Mouse (Mus musculus) lung, postnatal 14 days (tissue): ENCODE data around the gene Epb41l4b.

Experiments used
- DNase-seq: peaks from one replicate; pipeline ENCODE4 v3.0.0; 2021

The Epb41l4b gene

DNA sequence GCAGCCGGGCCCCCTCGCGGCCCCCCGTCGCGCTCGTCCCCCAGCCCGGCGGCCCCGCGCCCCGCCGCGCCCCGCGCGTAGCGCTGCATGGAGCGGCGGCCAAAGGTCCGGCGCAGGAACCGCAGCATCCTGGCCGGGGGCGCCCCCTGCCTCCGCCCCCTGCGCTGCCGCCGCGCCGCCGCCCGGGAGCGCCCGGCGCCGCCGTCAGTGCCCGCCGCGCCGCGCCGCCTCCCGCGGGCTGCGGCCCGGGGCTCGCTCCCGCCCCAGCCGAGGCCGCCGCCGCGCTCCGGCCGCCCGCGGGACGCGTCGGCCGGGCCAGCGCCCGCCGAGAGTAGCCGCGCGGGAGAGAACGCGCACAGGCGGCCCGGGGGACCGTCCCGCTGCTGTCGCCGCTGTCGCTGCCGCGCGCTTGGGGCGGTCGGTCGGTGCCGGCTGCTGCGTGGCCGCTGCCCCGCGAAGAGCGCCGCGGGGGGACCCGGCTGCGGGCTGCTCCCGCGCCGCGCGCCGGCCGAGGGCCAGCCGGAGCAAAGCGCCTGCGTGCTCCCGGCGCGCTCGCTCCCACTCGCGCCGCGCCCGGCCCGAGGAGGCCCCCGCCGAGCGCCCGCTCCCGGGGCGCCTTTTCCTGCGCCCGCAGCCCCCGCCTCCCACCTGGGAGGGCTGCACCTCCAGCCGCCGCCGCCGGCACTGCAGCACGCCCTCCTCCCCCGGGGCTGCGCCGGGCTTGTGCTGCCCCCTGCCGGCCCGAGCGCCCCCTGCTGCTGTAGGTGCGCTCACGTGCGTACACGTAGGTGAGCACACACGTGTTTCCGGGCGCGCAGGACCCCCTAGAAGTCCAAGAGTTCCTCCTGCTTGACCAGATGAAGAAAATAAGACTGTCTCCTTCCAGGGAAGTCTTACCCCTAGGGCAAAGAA, at the start of gene Epb41l4b:
Gene Epb41l4b (minus strand): TSS at position 412 of the 912 bp plus-strand sequence.
- DNase-seq: peak; percentile 84

DNA sequence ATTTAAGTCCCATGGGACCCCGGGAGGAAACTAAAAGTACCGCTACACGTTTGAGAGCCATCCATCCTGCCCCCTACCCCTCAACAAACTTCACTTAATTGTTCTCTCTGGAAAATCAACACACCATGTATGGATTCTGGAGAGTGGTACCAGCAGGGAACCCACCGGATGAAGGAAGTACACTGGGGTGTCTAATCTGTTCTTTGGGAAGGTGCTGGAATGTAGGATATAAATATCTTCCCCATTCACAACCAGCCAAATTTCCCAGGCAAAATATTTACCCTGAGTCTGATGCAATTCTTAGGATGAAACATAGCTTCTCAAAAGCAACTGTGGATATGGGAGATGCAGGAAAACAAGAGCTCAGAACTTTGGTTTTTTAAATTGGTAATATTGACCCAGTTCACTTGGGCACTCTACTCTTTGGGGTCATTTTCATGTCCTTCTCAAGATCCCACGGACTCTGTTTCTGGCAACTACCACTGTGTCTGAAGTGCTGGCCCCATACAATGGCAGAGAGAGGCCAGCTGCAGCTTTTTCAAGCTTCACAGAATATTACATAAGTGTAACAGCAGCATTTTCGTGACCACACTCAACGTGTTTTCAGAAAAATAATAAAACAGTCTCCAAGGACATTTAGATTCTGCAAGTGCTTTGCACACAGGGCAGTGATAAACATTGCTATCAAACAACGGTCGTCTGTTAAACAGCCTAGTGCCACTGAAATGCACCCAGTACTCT, 48.5 kb upstream of the Epb41l4b start:
- DNase-seq: peak; percentile 14

DNA sequence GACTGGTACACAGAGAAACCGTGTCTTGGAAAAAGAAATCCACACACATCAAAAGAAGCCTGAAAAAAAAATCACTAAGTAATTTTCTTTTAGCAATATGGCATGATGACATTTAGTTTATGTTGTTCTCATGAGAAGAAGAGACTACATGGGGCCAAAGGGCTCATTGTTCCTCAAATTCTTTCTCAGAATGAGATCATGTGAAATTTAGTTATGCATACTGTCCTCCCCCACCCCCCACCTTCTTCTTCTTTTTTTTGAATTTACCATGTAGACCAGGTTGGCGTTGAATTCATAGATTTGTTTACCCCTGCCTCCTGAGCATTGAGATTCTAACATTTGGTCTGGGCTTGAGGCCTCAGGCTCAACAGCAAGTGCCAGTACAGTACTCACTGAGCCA, 46.6 kb upstream of the Epb41l4b start:
- DNase-seq: no peak

DNA sequence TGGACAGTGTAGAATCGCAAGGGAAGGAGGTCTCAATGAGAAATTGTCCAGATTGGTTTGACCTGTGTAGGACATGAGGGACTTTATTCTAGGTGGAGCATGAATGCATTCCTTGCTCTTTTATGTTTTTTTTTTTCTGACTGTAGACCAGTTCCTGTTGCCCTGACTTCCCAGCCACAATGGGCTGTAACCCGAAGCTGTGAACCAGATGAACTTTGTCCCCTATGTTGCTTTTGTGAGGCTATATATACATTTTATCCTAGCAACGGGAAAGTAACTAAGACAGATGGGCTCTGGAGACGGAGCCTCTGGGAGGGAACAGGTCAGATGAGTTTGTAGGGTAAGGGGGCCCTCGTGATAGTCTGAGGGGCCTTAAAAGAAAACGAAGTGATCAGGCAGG, 42.8 kb upstream of the Epb41l4b start:
- no peak for DNase-seq

DNA sequence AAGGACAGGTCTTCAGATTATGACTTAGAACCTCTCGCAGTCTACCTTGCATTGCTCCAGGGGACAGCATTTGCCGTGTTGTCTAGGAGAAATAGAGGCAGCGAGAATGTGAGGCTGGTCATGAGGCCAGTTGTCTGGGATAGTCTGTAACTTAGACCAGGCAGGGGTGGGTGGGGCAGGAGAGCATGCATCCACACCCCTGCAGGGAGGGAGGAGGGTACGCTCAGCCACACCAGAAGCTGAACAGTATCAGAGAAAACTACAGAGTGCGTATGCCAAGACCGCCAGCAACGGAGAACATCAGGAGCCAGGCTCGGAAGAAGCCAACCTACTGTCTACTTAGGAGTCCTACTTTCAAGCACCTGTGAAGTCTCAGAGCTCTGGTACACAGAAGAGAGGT, 42.2 kb upstream of the Epb41l4b start:
- no peak for DNase-seq

DNA sequence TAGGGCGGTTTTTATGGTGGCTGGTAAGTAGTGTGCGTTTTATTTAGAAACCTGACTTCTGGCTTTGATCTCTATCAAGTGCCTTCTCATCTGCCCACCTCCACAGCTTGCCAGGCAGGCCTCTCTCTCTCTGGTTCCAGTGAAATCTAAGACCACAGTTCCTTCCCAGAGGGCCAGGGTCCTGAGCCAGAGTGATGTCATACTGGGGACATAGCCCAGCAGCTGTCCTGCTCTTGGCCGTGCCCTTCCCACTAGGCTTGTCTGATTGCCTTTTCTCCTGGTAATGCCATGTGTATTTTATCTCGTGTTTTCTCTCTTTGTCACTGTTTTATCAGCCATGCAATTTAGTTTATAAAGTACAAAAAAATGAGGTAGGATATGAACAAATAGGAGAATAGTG, 40.3 kb upstream of the Epb41l4b start:
- no peak for DNase-seq

DNA sequence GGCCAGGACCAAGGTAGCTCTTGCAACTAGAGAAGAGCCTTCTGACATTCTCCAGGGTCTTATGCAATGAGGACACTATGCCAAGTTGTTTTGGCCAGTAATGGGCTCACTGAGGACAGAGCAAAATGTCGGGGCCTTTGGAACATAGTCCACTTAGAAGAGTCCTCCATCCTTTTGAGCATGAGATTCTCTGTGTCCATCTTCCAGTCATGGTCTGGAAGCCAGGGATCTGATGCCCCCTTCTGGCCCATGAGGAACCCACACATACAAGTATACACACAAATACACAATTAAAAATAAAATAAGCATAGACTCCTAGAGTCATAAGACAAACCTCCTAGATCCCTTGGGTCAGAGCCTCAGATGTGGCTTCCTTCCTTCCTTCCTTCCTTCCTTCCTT, 38.3 kb upstream of the Epb41l4b start:
- peak; percentile 37 for DNase-seq

DNA sequence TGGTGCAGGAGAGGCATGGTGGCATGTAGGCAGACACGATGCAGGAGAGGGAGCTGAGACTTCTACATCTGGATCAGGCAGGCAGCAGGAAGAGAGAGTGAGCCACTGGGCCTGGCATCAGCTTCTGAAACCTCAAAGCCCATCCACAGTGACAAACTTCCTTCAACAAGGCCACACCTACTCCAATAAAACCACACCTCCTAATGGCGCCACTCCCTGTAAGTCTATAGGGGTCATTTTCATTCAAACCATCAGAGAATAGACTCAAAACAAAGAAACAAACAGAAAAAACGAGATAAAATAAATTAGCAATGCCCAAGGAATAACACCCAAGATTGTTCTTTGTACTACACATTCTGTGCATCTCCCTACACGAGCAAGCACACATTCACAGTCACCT, 35.6 kb upstream of the Epb41l4b start:
- no peak for DNase-seq

DNA sequence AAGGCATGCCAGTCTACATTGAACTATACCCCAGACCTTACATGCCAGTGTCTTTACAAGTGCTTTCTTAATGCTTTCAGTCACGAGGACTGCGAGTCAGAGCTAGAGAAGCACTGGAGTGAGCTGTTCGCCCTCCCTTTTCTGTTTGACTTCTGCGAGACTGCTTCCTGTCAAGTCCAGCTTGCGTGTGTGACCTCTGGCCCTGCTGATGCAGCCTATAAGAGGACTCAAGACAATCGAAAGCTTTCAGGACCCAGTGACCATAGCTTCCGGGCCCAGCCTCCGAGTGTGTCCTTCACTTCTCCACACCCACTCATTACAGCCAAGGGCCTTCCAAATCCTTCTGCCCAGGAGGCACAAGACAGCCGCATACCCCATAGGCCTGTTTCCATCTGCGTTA, 32.1 kb upstream of the Epb41l4b start:
- no peak for DNase-seq

DNA sequence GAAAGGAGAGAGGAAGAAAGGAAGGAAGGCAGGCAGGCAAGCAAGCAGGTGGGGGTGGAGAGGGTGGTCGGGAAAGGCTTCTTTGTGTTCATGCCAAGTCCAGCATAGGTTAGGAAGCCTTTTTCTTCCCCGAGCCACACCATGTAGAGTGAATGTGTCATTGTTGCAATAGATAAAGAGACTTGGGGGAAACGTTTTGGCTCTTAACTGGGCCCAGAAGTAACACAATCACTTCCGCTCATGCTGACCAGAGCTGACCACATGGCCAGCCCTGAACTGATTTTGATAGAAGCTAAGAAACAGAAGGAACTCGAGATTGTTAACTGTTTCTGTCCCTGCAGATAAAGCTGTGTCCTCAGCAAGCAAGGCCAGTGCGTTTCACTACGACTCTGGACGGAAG, 29.6 kb upstream of the Epb41l4b start:
- no peak for DNase-seq

DNA sequence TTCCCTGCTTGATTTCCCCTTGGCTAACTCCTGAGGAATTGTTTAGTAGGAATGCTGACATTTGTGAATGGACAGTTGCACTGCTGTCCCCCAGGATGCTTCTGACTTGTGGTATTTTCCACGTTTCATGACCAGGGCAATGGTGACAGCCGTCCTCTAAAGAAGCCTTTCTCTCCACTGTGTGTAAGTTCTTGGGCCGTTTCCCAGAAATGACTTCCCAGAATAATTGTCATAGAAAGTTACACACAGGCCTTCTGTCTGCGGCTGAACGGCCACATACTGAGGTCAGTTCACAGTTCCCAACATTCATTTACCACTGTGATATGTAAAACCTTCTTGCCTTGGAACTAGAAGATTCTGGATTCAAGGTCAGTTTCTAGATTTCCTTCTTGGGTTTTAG, 28.6 kb upstream of the Epb41l4b start:
- DNase-seq: no peak

DNA sequence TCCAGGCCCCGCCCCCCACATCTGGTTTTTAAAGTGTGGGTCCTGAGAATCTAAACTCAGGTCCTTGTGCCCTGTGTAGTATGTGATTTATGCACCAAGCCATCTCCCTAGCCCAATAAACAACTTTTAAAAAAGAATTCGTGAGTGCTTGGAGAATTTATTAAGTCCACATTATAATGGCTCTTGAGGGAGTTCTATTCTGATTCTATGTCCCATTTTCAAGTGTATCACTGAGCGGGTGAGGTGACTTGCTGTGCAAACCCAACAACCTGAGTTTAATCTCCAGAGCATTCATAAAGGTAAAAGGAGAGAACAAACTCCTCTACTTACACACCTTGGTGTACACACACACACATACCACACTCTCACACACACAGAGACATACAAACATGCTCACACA, 25.4 kb upstream of the Epb41l4b start:
- DNase-seq: no peak

DNA sequence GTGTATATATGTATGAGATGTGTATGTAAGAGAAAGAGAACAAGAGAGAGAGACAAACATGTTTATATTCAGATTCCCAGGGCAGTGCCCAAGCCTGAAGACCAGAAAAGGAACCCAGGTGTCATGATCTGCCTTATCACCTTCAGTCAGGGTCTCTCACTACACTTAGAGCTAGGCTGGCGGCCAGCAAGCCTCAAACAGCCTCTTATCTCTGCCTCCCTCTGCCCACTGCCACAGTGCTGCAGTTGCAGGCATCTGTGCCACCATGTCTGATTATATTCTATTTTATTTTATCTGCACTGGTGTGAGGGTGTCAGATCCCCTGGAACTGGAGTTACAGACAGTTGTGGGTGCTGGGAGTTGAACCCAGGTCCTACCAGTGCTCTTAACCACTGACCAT, 25.0 kb upstream of the Epb41l4b start:
- no peak for DNase-seq

DNA sequence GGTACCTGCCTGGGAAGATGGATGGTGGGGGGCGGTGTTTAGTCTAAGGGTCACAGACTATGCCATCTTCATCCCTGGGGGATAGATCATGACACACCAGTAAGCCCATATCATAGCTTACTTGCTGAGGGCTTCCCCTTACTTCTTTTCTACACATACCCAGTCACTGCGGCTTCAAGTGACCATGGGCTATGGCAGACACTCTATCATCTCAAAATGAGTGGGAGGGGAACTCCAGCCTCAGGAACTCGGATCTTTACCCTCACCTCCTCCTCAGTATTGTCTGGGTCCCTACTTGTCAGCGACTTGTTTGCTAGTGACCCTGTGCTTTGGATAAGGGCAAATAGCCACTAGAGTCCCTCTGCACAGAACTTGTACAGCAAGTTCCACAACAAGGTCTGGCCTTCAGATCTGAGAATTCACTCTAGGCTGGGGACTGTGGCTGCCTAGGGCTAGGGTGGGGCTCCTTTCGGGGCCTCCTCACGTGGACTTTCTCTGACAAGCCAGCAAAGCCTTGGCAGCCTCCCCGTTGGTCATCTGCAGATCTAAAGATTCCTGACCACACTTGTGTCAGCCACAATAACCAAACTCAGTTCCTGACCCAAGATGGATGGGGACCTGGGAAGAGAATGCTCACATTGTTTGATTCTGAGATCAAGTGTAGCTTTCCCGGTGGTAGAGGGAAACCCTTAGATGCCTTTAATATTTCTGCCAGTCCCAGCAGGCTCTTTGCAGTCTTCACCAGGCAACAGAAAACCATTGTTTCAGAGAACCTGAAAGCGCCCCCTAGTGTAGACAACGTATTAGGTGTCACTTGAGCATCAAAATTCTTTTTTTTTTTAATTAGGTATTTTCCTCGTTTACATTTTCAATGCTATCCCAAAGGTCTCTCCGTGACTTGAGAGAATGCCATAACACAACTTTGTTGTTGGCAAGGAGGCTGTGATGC, 24.0 kb upstream of the Epb41l4b start:
- DNase-seq: peak; percentile 53

DNA sequence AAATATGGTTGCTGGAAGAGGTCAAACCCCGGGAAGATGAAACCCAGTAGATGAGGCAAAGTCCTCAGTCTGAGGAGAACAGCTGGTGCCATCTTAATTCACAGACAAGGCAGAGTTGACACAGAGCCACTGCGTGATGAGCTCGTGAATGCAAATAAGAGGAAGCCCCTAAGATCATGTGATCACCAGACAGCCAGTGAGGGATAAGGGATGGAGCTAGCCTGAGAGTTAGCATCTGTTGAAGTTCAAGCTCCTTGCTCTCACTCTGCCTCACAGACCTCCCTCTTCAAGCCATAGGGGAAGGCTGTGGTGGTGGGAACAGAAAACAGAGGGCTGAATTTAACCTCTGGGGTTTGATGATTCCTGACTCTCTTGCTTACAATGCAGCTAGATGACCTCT, 22.4 kb upstream of the Epb41l4b start:
- no peak for DNase-seq

DNA sequence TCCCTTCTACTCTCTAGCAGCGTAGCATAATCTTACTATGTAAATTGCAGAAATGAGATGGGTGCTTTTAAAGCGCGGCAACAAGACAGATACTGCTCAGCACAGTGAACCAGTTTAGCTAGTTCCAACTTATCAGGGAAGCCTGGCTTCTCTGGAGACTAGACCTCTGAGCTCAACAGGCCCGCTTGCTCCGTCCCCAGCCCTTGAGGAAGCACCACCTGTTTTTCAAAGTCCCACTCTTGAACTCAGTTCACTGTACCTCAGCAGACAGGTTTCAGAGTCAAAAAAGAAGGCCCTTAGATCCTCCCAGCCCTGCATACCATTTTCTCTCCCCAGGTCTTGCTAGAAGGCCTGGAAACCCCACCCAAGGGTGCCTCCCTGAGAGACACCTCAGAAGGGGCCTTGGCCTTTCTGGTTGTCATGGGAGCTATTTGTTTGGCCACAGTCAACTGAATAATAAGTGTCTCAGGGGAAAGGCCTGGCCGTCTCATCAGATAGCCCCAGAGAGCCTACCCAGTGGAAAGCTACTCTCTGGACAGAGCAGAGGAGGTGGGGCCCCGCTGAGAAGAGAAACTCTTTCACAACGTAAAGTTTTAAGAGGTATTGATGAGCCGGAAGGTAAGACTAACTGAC, 21.5 kb upstream of the Epb41l4b start:
- DNase-seq: no peak

DNA sequence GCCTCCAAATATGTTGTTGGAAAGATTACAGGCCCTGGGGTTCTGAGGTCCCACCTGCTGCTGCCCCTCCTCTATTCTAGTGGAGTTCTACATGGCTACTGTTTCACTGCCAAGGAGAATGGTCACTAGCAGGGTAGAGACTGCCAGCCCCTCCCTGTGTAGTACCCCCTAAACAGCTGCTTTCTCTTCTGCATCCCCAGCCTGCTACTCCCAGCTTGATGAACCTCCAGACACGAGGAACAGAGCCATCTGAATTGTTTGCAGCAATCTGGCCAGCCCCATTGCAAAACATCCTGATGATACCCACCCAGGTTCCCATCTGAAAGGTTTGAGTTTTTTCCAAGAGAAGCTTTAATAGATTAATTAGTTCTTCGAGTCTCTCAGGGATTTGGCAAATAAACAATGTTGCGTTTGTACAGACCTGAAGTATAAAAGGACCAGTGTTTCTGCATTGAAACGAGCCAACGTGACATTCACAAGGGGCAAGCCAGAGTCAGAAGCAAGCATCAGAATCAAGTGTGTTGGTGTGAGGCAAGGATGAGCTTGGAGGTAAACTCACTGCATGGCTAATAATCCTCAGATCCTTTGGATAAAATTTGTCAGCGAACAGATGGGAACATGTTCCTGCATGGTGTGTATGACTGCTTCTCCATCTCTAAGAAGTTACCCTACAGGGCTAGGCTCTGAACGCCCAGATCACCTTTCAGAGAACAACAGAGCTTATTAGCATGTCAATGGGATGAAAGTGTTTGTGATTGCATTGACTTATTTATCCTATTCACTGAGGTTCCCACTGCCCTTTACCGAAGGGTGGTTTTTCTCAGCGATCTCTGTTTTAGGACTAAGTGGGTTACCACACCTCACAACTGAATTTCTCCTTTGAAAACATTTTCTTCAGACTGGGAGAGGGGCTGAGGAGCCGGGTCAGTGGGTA, 19.8 kb upstream of the Epb41l4b start:
- no peak for DNase-seq

DNA sequence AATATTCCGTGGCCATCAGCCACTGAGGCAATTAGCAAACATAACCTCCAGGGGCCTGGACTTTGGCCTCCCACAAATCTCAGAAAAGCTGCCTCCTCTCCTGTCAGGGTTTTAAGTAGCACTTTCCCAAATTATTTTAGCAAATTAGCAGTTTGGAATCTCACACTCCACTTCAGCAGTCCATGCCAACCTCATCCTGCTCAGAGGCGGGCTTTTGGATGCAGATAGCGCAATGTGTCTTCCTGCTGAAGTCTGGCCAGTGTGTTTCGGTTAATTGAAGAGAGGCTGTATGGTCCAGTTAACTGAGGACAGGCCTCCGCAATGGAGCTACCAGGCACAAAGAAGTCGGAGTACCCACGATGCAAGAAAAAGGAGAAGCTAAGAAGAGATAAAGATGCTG, 17.3 kb upstream of the Epb41l4b start:
- DNase-seq: no peak

DNA sequence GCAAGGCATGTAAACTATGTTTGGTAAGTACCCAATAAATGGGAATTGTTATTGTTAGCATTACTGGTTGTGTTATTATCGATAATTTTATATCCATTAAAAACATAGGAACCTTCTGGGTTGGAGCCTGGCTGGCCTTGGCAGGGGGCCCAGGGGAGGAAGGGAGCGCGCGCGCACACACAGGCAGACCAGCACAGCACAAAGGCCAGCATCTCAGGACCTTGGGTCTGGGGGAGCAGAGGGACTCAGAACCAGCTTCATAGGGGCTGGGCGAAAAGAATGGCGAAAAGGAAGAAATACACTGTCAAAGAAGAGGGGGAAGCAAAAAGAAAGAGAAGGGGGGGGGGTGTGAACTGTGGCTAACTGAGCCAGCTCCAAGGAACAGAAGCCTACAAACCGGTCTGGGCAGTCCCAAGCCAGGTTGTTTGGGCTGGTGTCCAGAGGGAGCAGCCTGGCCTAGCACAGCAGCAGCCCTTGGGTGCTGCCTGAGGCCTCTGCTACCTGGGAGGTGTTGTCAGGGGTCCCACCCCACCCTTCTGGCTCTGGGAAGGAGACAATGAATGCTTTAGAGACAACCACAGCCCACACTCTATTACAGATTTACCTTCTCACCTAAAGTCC, 13.4 kb upstream of the Epb41l4b start:
- DNase-seq: peak; percentile 67

DNA sequence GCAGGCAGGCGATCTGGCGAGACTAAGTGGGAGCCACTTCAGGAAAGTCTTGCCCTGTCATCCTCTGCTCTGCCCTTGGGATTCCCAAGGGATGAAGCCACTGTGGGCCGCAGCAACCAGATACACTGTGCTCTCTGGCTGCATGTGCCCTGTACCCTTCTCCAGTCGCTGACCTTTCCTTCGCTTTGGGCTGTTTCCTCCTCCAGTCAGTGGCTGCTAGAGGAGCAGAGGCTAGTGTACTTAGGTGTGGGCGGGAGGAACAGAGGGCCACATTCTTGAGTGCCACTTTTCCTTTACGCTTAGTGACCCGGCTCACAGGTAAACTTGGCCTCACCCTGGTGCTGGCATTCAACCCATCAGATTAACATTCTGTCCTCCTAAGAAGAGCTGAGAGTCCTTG, 10.6 kb upstream of the Epb41l4b start:
- DNase-seq: peak; percentile 72
